Mouse (Mus musculus): ENCODE results near the gene Adcy10.

- TF ChIP-seq CTCF (IDR thresholded peaks at IDR 0.05; ENCODE audit: borderline replicate concordance, insufficient read depth, low read length), result no peak
- TF ChIP-seq POLR2A (IDR thresholded peaks at IDR 0.05; ENCODE audit: low read depth, low read length), result no peak
Observed at GRCm38 (mm10) chr1:165618201-165618624, 133.2 kb downstream of the Adcy10 start.

All from embryonic fibroblast, embryonic 13.5 days (primary cell).